Mouse (Mus musculus): ENCODE measurements at regions not wholly inside any gene's neighbourhood (a gene's known extent, or its start where the extent isn't known, plus 50 kb on each side); places are given as distances from the start of the nearest gene placed in this dataset.

DNA sequence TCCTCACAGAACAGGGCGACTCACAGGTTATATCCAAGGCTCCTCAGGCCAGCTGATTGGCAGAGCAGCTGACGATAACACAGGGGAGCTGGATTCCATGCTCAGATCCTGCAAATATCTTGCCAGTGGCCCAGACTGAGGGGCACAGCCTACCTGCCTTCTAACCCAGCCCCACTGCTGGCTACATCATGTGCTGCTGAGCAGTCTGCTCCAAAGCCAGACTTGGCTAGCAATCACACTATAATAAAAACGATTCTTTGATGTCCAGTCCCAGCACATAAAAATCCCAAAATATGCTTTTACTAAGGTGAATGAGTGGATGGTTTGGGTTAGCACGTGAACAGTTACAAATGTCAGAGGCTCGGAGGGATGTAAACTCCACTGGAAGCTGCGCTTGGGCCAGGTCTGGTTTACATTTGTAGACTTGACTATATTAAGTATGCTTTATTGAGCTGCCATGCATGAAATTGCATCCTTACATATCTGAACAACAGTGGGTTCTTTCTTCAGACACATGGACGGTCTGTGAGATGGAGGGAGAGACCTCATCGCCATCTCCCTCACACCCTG is 200.2 kb downstream of the Thbs2 start:
- no peak overlapping the region for H3K27ac ChIP-seq
- DNase-seq (ENCODE audit: low spot score): no peak
- H3K9me3 ChIP-seq (replicated peaks; ENCODE audit: low read length): no peaks in the 10 kb centered on the region
- no peaks in the 10 kb centered on the region for H3K36me3 ChIP-seq (ENCODE audit: insufficient read depth, low read length)
- H3K27me3 ChIP-seq (ENCODE audit: insufficient read depth, low read length): no peaks in the 10 kb centered on the region
- no peak for TF ChIP-seq CTCF (IDR thresholded peaks at IDR 0.05; ENCODE audit: low read depth)
- no peak for ATAC-seq (replicated peaks; ENCODE audit: low FRiP score, low read depth)
- no peak overlapping the region for H3K4me2 ChIP-seq (ENCODE audit: low read length)
- 79% methylated on average over 8 of the region's 8 CpGs for WGBS
- H3K9ac ChIP-seq (ENCODE audit: low read depth, low read length): no peak overlapping the region
- no peaks in the 10 kb centered on the region for H3K4me1 ChIP-seq (replicated peaks; ENCODE audit: insufficient read depth, low read length)
- H3K4me3 ChIP-seq (replicated peaks; ENCODE audit: low read depth, low read length): no peak overlapping the region

DNA sequence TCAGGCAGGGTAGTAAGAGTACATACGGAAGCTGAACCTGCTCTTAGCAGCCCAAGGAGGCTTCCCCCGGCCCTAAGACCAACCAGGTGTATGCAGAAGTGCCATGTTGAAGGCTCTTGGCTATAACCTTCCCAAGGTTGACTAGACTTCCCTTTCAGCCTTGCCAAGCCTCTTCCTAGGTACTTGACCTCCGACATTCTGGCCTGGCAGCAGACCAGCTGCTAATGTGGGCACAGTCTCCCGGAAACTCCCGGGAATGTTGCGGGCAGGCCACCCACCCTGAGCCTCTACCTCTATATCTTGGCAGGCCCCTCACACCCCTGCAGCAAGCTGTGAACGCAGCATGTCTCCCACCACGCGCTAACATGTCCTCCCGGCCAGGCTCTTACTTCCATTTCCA is 201.1 kb downstream of the Thbs2 start:
- Histone ChIP-seq H3K9ac (ENCODE audit: low read depth, low read length) (no peak overlapping the region), H3K4me1 (replicated peaks; ENCODE audit: insufficient read depth, low read length) (no peaks in the 10 kb centered on the region), H3K27me3 (ENCODE audit: insufficient read depth, low read length) (no peaks in the 10 kb centered on the region), H3K36me3 (ENCODE audit: insufficient read depth, low read length) (no peaks in the 10 kb centered on the region), H3K4me3 (replicated peaks; ENCODE audit: low read depth, low read length) (no peak overlapping the region), H3K4me2 (ENCODE audit: low read length) (no peak overlapping the region), H3K9me3 (replicated peaks; ENCODE audit: low read length) (no peaks in the 10 kb centered on the region), H3K27ac (no peak overlapping the region)
- 73% methylated on average over 10 of the region's 10 CpGs for WGBS
- DNase-seq (ENCODE audit: low spot score): no peak
- no peak for TF ChIP-seq CTCF (IDR thresholded peaks at IDR 0.05; ENCODE audit: low read depth)
- no peak for ATAC-seq (replicated peaks; ENCODE audit: low FRiP score, low read depth)

DNA sequence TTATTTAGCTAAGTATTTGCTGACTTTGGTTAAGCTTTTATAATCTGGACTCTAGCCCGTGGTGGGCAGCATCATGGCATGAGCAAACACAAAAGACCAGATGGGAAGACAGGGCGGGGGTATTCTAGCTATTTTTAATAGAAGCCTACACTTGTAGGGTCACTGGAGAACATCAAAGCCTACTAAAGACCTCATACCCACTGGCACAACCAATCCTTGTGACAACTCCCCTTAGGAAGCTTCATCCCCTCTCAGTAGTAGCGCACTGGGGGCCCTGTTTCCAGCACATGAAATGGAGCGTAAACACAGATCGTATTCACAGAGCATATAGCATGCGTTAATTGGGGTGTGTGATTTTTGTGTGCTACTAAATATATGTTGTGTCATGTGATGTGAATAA is 202.4 kb downstream of the Smoc2 start:
- no peak for DNase-seq (ENCODE audit: low spot score)
- Histone ChIP-seq H3K4me1 (replicated peaks; ENCODE audit: insufficient read depth, low read length) (no peaks in the 10 kb centered on the region), H3K36me3 (ENCODE audit: insufficient read depth, low read length) (no peaks in the 10 kb centered on the region), H3K4me2 (ENCODE audit: low read length) (no peak overlapping the region), H3K9ac (ENCODE audit: low read depth, low read length) (no peak overlapping the region), H3K27ac (no peak overlapping the region), H3K9me3 (replicated peaks; ENCODE audit: low read length) (no peaks in the 10 kb centered on the region), H3K4me3 (replicated peaks; ENCODE audit: low read depth, low read length) (no peak overlapping the region), H3K27me3 (ENCODE audit: insufficient read depth, low read length) (no peaks in the 10 kb centered on the region)
- ATAC-seq (replicated peaks; ENCODE audit: low FRiP score, low read depth): no peak
- WGBS: 77% methylated on average over 6 of the region's 6 CpGs
- TF ChIP-seq CTCF (IDR thresholded peaks at IDR 0.05; ENCODE audit: low read depth): no peak

DNA sequence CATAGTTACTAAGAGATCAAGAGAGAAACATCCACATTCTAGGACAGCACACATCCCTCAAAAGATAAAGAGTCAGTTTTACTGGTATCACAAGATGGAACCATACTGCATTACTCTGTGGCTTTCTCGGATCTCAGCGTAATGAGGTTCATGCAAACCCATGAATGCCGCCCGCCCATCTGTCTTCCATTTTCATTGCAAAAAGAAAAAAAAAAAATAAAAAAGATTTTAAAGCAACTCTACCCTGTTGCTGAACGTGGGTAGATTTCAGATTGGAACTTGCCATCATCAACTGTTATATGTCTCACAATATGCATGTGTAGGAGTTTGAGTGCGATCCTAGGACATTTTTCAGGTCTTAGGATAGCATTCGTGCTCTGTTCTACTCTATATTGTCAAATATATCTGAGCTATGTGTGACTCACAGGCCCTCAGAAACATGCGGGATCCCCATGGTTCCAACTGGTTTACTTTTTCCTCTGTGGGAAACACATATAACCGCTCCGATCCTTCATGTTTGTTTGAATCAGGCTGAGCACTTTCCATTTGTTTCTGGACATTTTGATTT is 199.7 kb downstream of the Smoc2 start:
- H3K9me3 ChIP-seq (replicated peaks; ENCODE audit: low read length): no peaks in the 10 kb centered on the region
- no peak overlapping the region for H3K4me3 ChIP-seq (replicated peaks; ENCODE audit: low read depth, low read length)
- WGBS: 93% methylated on average over 10 of the region's 10 CpGs
- H3K4me2 ChIP-seq (ENCODE audit: low read length): no peak overlapping the region
- H3K36me3 ChIP-seq (ENCODE audit: insufficient read depth, low read length): no peaks in the 10 kb centered on the region
- no peaks in the 10 kb centered on the region for H3K27me3 ChIP-seq (ENCODE audit: insufficient read depth, low read length)
- DNase-seq (ENCODE audit: low spot score) (no peak), ATAC-seq (replicated peaks; ENCODE audit: low FRiP score, low read depth) (no peak)
- no peak for TF ChIP-seq CTCF (IDR thresholded peaks at IDR 0.05; ENCODE audit: low read depth)
- H3K9ac ChIP-seq (ENCODE audit: low read depth, low read length): no peak overlapping the region
- no peaks in the 10 kb centered on the region for H3K4me1 ChIP-seq (replicated peaks; ENCODE audit: insufficient read depth, low read length)
- H3K27ac ChIP-seq: no peak overlapping the region

DNA sequence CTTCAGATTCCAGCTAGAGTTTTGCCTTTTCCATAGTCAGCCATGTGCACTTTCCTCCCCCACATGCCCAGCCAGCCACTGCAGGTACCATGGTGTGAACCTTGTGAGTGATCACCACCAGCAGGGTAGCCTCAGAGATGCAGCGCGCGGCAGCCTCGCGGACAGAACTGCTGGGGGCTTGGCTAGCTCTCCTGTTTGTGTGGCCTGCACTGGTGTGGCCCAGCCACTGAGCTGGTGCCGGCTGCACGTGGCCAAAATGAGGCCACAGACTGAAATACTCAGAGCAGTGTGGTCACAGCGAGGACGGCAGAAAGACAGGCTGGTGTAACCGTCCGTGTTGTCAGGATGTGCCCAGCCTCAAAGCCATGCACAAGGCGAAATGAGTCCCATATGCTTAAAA is 197.4 kb downstream of the Smoc2 start:
- 0 out of 2 replicates have a peak, but pooled peaks have one; percentile 1 for TF ChIP-seq CTCF (IDR thresholded peaks at IDR 0.05; ENCODE audit: low read depth)
- ATAC-seq (replicated peaks; ENCODE audit: low FRiP score, low read depth) (0 out of 2 replicates have a peak, but pooled peaks have one; percentile 33), DNase-seq (ENCODE audit: low spot score) (no peak)
- Histone ChIP-seq H3K9me3 (replicated peaks; ENCODE audit: low read length) (no peaks in the 10 kb centered on the region), H3K36me3 (ENCODE audit: insufficient read depth, low read length) (no peaks in the 10 kb centered on the region), H3K4me2 (ENCODE audit: low read length) (no peak overlapping the region), H3K27me3 (ENCODE audit: insufficient read depth, low read length) (no peaks in the 10 kb centered on the region), H3K9ac (ENCODE audit: low read depth, low read length) (no peak overlapping the region), H3K27ac (no peak overlapping the region), H3K4me1 (replicated peaks; ENCODE audit: insufficient read depth, low read length) (no peaks in the 10 kb centered on the region), H3K4me3 (replicated peaks; ENCODE audit: low read depth, low read length) (no peak overlapping the region)
- 75% methylated on average over 12 of the region's 12 CpGs for WGBS

DNA sequence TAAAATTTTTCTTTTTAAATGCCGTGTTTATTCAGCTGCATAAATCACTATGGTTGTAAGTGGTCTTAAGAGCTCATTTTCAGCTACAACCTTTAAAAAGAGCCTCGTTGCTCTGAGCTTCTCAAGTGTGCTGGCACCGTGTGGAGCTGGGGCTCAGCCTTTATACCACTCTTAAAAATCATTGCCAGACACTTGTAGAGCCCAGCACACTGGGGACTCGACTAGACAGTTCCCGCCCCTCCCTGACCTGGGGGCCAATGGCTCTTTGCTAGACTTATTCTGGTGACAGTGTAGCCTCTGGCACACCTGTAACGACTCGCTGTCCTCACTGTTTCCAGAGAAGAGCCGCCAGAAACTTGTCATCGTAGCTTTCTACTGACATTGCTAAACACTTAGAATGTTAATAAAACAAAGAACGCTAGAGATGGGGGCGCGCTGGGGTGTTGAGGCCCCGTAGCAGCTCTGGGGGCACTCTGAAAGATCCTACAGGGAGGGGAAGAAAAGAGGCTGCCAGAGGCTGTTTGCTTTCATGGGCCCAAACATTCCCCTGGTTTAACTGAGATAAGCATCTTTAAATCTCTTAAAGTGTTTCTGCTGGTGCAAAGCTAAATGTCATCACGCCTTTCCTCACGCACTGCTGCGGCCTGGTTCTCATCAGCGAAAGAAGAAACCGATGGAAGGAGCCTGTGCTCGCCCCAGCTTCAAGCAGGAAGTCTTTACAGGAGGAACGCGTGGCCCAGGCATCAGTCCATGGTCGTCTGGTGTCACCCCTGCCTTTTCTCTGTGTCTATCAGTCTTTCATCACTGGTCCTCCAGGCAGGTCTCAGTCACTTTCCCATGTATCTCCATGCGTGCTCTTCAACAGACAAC is 196.7 kb downstream of the Smoc2 start:
- Histone ChIP-seq H3K4me3 (replicated peaks; ENCODE audit: low read depth, low read length) (no peak overlapping the region), H3K4me2 (ENCODE audit: low read length) (0 out of 2 replicates have a peak overlapping the region, but pooled peaks have one; percentile 3), H3K27me3 (ENCODE audit: insufficient read depth, low read length) (no peaks in the 10 kb centered on the region), H3K9ac (ENCODE audit: low read depth, low read length) (no peak overlapping the region), H3K9me3 (replicated peaks; ENCODE audit: low read length) (no peaks in the 10 kb centered on the region), H3K36me3 (ENCODE audit: insufficient read depth, low read length) (no peaks in the 10 kb centered on the region), H3K27ac (no peak overlapping the region), H3K4me1 (replicated peaks; ENCODE audit: insufficient read depth, low read length) (no peaks in the 10 kb centered on the region)
- no peak for TF ChIP-seq CTCF (IDR thresholded peaks at IDR 0.05; ENCODE audit: low read depth)
- DNase-seq (ENCODE audit: low spot score): peak; percentile 45
- ATAC-seq (replicated peaks; ENCODE audit: low FRiP score, low read depth): no peak
- whole genome bisulfite sequencing: 18% methylated on average over 23 of the region's 23 CpGs
